Mouse (Mus musculus): ENCODE results near the gene Pcdh7.

DNA sequence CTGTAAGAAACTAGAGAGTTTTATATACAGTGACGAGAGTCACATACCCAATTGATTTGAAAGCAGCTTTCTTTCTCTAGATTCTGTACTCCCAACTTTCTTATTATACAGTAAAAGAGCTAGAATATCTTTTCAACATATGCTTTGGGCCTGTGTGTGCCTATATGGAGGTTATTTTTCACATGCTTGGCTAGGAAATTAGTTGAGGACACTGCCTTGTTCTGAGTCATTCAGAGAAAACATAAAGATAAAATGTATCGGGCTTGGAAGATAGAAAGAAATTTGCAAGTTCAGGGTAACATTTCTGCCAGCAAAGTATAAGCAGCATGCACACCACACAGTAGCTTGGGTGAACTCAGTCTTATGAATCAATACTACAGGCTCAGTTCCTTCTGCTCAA, 364.5 kb downstream of the Pcdh7 start:
- no peak for TF ChIP-seq CTCF (IDR thresholded peaks at IDR 0.05; ENCODE audit: borderline replicate concordance, control insufficient read depth, extremely low read depth, insufficient read depth, low read length, poor library complexity)
- no peak for TF ChIP-seq POLR2A (IDR thresholded peaks at IDR 0.05; ENCODE audit: control insufficient read depth, extremely low read depth, insufficient read depth, low read length, poor library complexity)
